8 mouse cellular contexts compared by ENCODE assay signal in the genomic region with DNA sequence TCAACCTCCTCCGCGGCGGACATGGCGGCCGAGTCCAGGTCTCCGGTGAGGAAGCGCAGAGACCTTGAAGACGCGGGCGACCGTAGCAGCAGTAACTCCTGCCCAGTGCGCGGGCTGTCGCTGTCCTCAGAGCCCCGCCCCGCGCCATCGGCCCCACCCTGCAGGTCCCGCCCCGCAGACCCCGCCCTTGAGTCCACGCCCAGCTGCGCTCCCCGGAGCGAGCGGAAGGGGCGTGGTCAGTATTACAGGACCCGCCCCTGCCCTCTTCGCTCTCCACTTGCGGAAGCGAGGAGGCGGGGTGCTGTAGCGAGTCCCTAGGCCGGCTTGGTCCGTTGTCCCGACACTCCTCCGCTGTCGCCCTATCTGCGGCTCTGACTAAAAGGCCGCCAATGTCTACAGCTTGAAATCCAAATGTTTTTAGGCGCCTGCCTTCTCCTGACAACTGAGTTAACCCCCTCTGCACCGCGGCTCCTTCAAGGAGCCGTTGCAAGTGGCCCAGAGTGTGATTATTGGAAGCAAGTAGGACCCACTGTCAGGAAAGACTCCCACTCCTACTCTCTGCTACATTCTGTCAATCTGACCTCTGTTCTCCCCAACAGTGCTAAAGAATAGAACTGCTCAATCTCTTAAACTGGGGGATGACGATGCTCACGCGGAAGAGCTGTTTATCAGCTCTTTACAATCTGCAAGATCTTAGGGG. TPM values are rescaled to one million over a fixed set of nuclear protein-coding genes. Genes with fewer than 3 reads are reported as not detected.
DNase-seq lines count a peak whose midpoint lies in the region; ATAC-seq lines count a peak whose summit lies in the region.

No protein-coding gene starts in this region.

- 1% methylated on average over 42 of the region's 47 CpGs for WGBS in intestine, embryonic 15.5 days

- intact Hi-C loops in gastrocnemius, postnatal 36 days (cut with DNase I), result loop anchor here (5.0 kb wide), 1 partner anchor 61 kb away; no protein-coding TSS in a partner anchor
- intact Hi-C loops in left cerebral cortex, postnatal 25 days (cut with DNase I), result loop anchor here (2.0 to 10.0 kb wide), 2 partner anchors 37 to 59 kb away; no protein-coding TSS in a partner anchor

- peak; percentile 94 for DNase-seq in ovary, adult 18-20 months (ENCODE audit: low spot score)
- no peak for DNase-seq in ovary, postnatal 10 days (ENCODE audit: low spot score)
- peak; percentile 99 for DNase-seq in embryo, embryonic 9.5 days (ENCODE audit: extremely low spot score)
- peak; percentile 86 to 93 for DNase-seq in gastrocnemius, postnatal 36 days
- peak; percentile 92 to 95 for DNase-seq in left cerebral cortex, postnatal 25 days (ENCODE audit: low spot score in 2 of 2)
- DNase-seq in mesoderm, embryonic 11.5 days (ENCODE audit: low read depth, low spot score), result peak; percentile 98
- DNase-seq in right cerebral cortex, postnatal 4 days, result peak; percentile 93

- H3K27me3 ChIP-seq in intestine, embryonic 15.5 days (replicated peaks), result no peaks in the 10 kb centered on the region

- peaks cover 14% of the 10 kb centered on the region; the same call in 1 of the 2 replicates for H3K36me3 ChIP-seq in intestine, embryonic 15.5 days

- H3K27ac ChIP-seq in intestine, embryonic 15.5 days, result peak overlapping the region; percentile 90

- peaks cover 9% of the 10 kb centered on the region; the same call in 1 of the 2 replicates for H3K4me1 ChIP-seq in intestine, embryonic 15.5 days (replicated peaks)

- peak overlapping the region; percentile 75 for H3K4me2 ChIP-seq in intestine, embryonic 15.5 days (replicated peaks)

- no peaks in the 10 kb centered on the region for H3K9me3 ChIP-seq in intestine, embryonic 15.5 days

- ATAC-seq in intestine, embryonic 15.5 days, result peak; percentile 99

- peak overlapping the region; percentile 71 for H3K9ac ChIP-seq in intestine, embryonic 15.5 days

- peak overlapping the region; percentile 72 for H3K4me3 ChIP-seq in intestine, embryonic 15.5 days (replicated peaks)

RNA-seq across cellular contexts. Expression of gene Iqgap1, which starts 22.5 kb away (rescaled TPM):
- total RNA-seq in gastrocnemius, postnatal 36 days (2021), result 10 to 100 TPM; 15.7 to 17.2 TPM
- 72.9 and 76.2 TPM in 2 replicates for polyA plus RNA-seq in intestine, embryonic 15.5 days (2015; fragmentation: Nextera tagmentation; extraction: Ambion mirVana)
- 10 to 100 TPM; 20.3 to 22.0 TPM for total RNA-seq in left cerebral cortex, postnatal 25 days (2021)

RNA-seq across cellular contexts. Expression of gene Zscan2, which starts 57.4 kb away (rescaled TPM):
- 1 to 10 TPM; 1.3 TPM for total RNA-seq in gastrocnemius, postnatal 36 days (2021)
- 1.1 and 1.6 TPM in 2 replicates for polyA plus RNA-seq in intestine, embryonic 15.5 days (2015; fragmentation: Nextera tagmentation; extraction: Ambion mirVana)
- 10 to 100 TPM; 11.5 to 15.5 TPM for total RNA-seq in left cerebral cortex, postnatal 25 days (2021)

Comparison
In these comparisons a context has a peak if more than half of its experiments do, and no peak if none do; other contexts are left out.
1. RNA of gene Zscan2, which starts 57.4 kb away (total RNA-seq): 11.5 to 15.5 TPM in left cerebral cortex, postnatal 25 days; 1.3 TPM in gastrocnemius, postnatal 36 days; every median in the first group is over 4 times any median in the second.